Mouse (Mus musculus) c-Kit-positive CD71-positive TER-119-negative erythroid progenitor cells, embryonic 14.5 days (primary cell): Measurements from ENCODE around the gene Polr2c.

ENCODE experiments used
- DNase-seq: peaks from one replicate; pipeline ENCODE4 v3.0.0-alpha.2; 2013; ENCODE audit warnings: low read depth

The Polr2c gene

GRCm38 (mm10) chr8:94880742-94881141 is 23.5 kb downstream of the Polr2c start:
- no peak for DNase-seq

- no peak for DNase-seq
These were observed 31.3 kb downstream of the Polr2c start for GRCm38 (mm10) chr8:94888383-94889036.

GRCm38 (mm10) chr8:94892917-94893316 is 35.7 kb downstream of the Polr2c start:
- DNase-seq: no peak

- DNase-seq: peak; percentile 84
These were observed 42.0 kb downstream of the Polr2c start for GRCm38 (mm10) chr8:94899262-94899661.

- DNase-seq: no peak
These were observed 43.4 kb downstream of the Polr2c start for GRCm38 (mm10) chr8:94900617-94901016.

- no peak for DNase-seq
These were observed 43.8 kb downstream of the Polr2c start for GRCm38 (mm10) chr8:94901031-94901430.

GRCm38 (mm10) chr8:94903709-94904108 is 46.5 kb downstream of the Polr2c start:
- DNase-seq: no peak

- no peak for DNase-seq
These were observed 47.4 kb downstream of the Polr2c start for GRCm38 (mm10) chr8:94904450-94905175.

GRCm38 (mm10) chr8:94907591-94908300 is 50.5 kb downstream of the Polr2c start:
- no peak for DNase-seq

- peak; percentile 81 for DNase-seq
These were observed 51.6 kb downstream of the Polr2c start for GRCm38 (mm10) chr8:94908847-94909246.

- DNase-seq: no peak
These were observed 55.9 kb downstream of the Polr2c start for GRCm38 (mm10) chr8:94913061-94913660.

- no peak for DNase-seq
These were observed 57.0 kb downstream of the Polr2c start for GRCm38 (mm10) chr8:94914256-94914655.

GRCm38 (mm10) chr8:94914701-94915101 is 57.5 kb downstream of the Polr2c start:
- DNase-seq: no peak

- DNase-seq: no peak
These were observed 59.2 kb downstream of the Polr2c start for GRCm38 (mm10) chr8:94916311-94916959.

GRCm38 (mm10) chr8:94916960-94917324 is 59.7 kb downstream of the Polr2c start:
- no peak for DNase-seq

- DNase-seq: peak; percentile 66
These were observed 60.1 kb downstream of the Polr2c start for GRCm38 (mm10) chr8:94917352-94917751.

- no peak for DNase-seq
These were observed 60.7 kb downstream of the Polr2c start, which contains the start of gene Ccdc102a for GRCm38 (mm10) chr8:94917851-94918495. Ccdc102a (minus strand) TSS chr8:94918098.

- DNase-seq: no peak
These were observed 62.0 kb downstream of the Polr2c start for GRCm38 (mm10) chr8:94919256-94919655.

- DNase-seq: no peak
These were observed 64.9 kb downstream of the Polr2c start for GRCm38 (mm10) chr8:94922176-94922575.

GRCm38 (mm10) chr8:94922602-94923001 is 65.4 kb downstream of the Polr2c start:
- no peak for DNase-seq
